Mouse (Mus musculus) liver, embryonic 12.5 days (tissue): ENCODE measurements around the gene Dbh. TPM values are rescaled to one million over a fixed set of nuclear protein-coding genes. Genes with fewer than 3 reads are reported as not detected.

Experiments
- ATAC-seq: fragments of 200-750 bp; cut with Nextera tagmentation; 2 replicates; pipeline ENCODE4 v1.8.0; 2017; ENCODE audit warnings: moderate number of reproducible peaks, mild to moderate bottlenecking, moderate library complexity
- H3K27ac ChIP-seq: fragments of 300-500 bp; sonication (generic); 2 replicates; pipeline ENCODE4 v1.5.1; 2016; ENCODE audit warnings: mild to moderate bottlenecking
- H3K27me3 ChIP-seq: fragments of 300-500 bp; sonication (generic); replicated peaks from 2 replicates; pipeline ENCODE4 v1.6.1; 2016; ENCODE audit warnings: mild to moderate bottlenecking, moderate library complexity
- H3K36me3 ChIP-seq: fragments of 300-500 bp; sonication (generic); 2 replicates; pipeline ENCODE4 v1.6.1; 2016; ENCODE audit warnings: mild to moderate bottlenecking, moderate library complexity
- H3K4me1 ChIP-seq: fragments of 300-500 bp; sonication (generic); 2 replicates; pipeline ENCODE4 v1.6.1; 2016
- H3K4me2 ChIP-seq: fragments of 300-500 bp; sonication (generic); 2 replicates; pipeline ENCODE4 v1.6.1; 2016; ENCODE audit warnings: mild to moderate bottlenecking, moderate library complexity
- H3K4me3 ChIP-seq: fragments of 300-500 bp; sonication (generic); 2 replicates; pipeline ENCODE4 v1.5.1; 2016; ENCODE audit warnings: mild to moderate bottlenecking, moderate library complexity
- H3K9ac ChIP-seq: fragments of 300-500 bp; sonication (generic); 2 replicates; pipeline ENCODE4 v1.6.1; 2016; ENCODE audit warnings: mild to moderate bottlenecking, moderate library complexity
- H3K9me3 ChIP-seq: fragments of 300-500 bp; sonication (generic); replicated peaks from 2 replicates; pipeline ENCODE4 v1.6.1; 2016; ENCODE audit warnings: mild to moderate bottlenecking, moderate library complexity
- WGBS: fragments of 180-500 bp; shearing (Covaris S2); methylation state at CpG from one replicate; pipeline ENCODE4 v1.1.7; 2016; ENCODE audit not compliant: insufficient replicate concordance; 5-methylcytosine and 5-hydroxymethylcytosine counted together
- polyA plus RNA-seq: library from polyadenylated mRNA; unstranded; fragments of >200 nt; fragmentation: Nextera tagmentation; extraction: Ambion mirVana; gene quantifications from 2 replicates; pipeline ENCODE4 v1.2.1, GENCODE M21; 2016

The Dbh gene
- polyA plus RNA-seq, 1 experiment from 2014 or later: 0.12 TPM

- H3K27me3 ChIP-seq: peaks cover 37% of the 10 kb centered on the region
- H3K36me3 ChIP-seq: no peaks in the 10 kb centered on the region
- no peaks in the 10 kb centered on the region for H3K9me3 ChIP-seq
- ATAC-seq: no peak
- no peak overlapping the region for H3K4me2 ChIP-seq
- 40% methylated on average over 1 of the region's 1 CpGs for WGBS
- no peak overlapping the region for H3K4me3 ChIP-seq
- no peak overlapping the region for H3K27ac ChIP-seq
- 0 out of 2 replicates have a peak, but pooled peaks cover under 1% of the 10 kb centered on the region for H3K4me1 ChIP-seq
- no peak overlapping the region for H3K9ac ChIP-seq
These were observed 28.2 kb upstream of the Dbh start for GRCm38 (mm10) chr2:27136789-27137188.

GRCm38 (mm10) chr2:27138356-27138755 lies 26.7 kb upstream of the Dbh start:
- H3K9me3 ChIP-seq: no peaks in the 10 kb centered on the region
- no peak overlapping the region for H3K9ac ChIP-seq
- no peak overlapping the region for H3K4me3 ChIP-seq
- peaks cover 53% of the 10 kb centered on the region for H3K27me3 ChIP-seq
- no peak for ATAC-seq
- no peak overlapping the region for H3K4me2 ChIP-seq
- no peaks in the 10 kb centered on the region for H3K36me3 ChIP-seq
- 42% methylated on average over 4 of the region's 4 CpGs for WGBS
- H3K4me1 ChIP-seq: 0 out of 2 replicates have a peak, but pooled peaks cover 7% of the 10 kb centered on the region
- no peak overlapping the region for H3K27ac ChIP-seq

- no peak within 1 kb of the TSS for H3K27ac ChIP-seq
- H3K36me3 ChIP-seq: no peaks in the 10 kb centered on the region
- 2% methylated on average over 61 of the region's 62 CpGs for WGBS
- peaks cover 49% of the 10 kb centered on the region for H3K27me3 ChIP-seq
- ATAC-seq: no peak
- H3K9ac ChIP-seq: no peak within 1 kb of the TSS
- H3K4me3 ChIP-seq: peak within 1 kb of the TSS; percentile 27; the same call in 1 of the 2 replicates
- peak within 1 kb of the TSS; percentile 59 for H3K4me2 ChIP-seq
- 0 out of 2 replicates have a peak, but pooled peaks cover 7% of the 10 kb centered on the region for H3K4me1 ChIP-seq
- no peaks in the 10 kb centered on the region for H3K9me3 ChIP-seq
These were observed 22.9 kb upstream of the Dbh start, which contains the start of gene Fam163b for GRCm38 (mm10) chr2:27141950-27142693. Gene Fam163b (minus strand): TSS chr2:27142491.

- ATAC-seq: no peak
- Histone ChIP-seq H3K27me3 (peaks cover 40% of the 10 kb centered on the region), H3K9ac (no peak overlapping the region), H3K4me1 (0 out of 2 replicates have a peak, but pooled peaks cover 7% of the 10 kb centered on the region), H3K36me3 (no peaks in the 10 kb centered on the region), H3K4me2 (no peak overlapping the region), H3K4me3 (no peak overlapping the region), H3K9me3 (no peaks in the 10 kb centered on the region), H3K27ac (no peak overlapping the region)
- WGBS: 46% methylated on average over 2 of the region's 2 CpGs
These were observed 20.1 kb upstream of the Dbh start for GRCm38 (mm10) chr2:27144957-27145356.

GRCm38 (mm10) chr2:27146840-27147239 lies 18.2 kb upstream of the Dbh start:
- H3K36me3 ChIP-seq: no peaks in the 10 kb centered on the region
- ATAC-seq: no peak
- H3K4me2 ChIP-seq: no peak overlapping the region
- no peak overlapping the region for H3K9ac ChIP-seq
- H3K27me3 ChIP-seq: peaks cover 25% of the 10 kb centered on the region
- WGBS: 72% methylated on average over 6 of the region's 6 CpGs
- no peak overlapping the region for H3K27ac ChIP-seq
- no peaks in the 10 kb centered on the region for H3K9me3 ChIP-seq
- H3K4me3 ChIP-seq: no peak overlapping the region
- 0 out of 2 replicates have a peak, but pooled peaks cover 6% of the 10 kb centered on the region for H3K4me1 ChIP-seq

- Histone ChIP-seq H3K27ac (no peak overlapping the region), H3K27me3 (peaks cover 7% of the 10 kb centered on the region), H3K4me3 (no peak overlapping the region), H3K9me3 (no peaks in the 10 kb centered on the region), H3K4me2 (no peak overlapping the region), H3K9ac (no peak overlapping the region), H3K36me3 (no peaks in the 10 kb centered on the region), H3K4me1 (no peaks in the 10 kb centered on the region)
- WGBS: 4% methylated on average over 2 of the region's 2 CpGs
- no peak for ATAC-seq
These were observed 15.6 kb upstream of the Dbh start for GRCm38 (mm10) chr2:27149457-27149856.

GRCm38 (mm10) chr2:27154466-27155185 lies 10.4 kb upstream of the Dbh start:
- no peaks in the 10 kb centered on the region for H3K36me3 ChIP-seq
- H3K27me3 ChIP-seq: peaks cover 3% of the 10 kb centered on the region; the same call in 1 of the 2 replicates
- no peak for ATAC-seq
- H3K4me1 ChIP-seq: no peaks in the 10 kb centered on the region
- no peak overlapping the region for H3K4me3 ChIP-seq
- 65% methylated on average over 10 of the region's 10 CpGs for WGBS
- no peak overlapping the region for H3K9ac ChIP-seq
- H3K9me3 ChIP-seq: no peaks in the 10 kb centered on the region
- no peak overlapping the region for H3K27ac ChIP-seq
- H3K4me2 ChIP-seq: no peak overlapping the region

- H3K9ac ChIP-seq: no peak overlapping the region
- H3K4me3 ChIP-seq: no peak overlapping the region
- no peaks in the 10 kb centered on the region for H3K36me3 ChIP-seq
- H3K27me3 ChIP-seq: no peaks in the 10 kb centered on the region; the same call in 1 of the 2 replicates
- no peak overlapping the region for H3K27ac ChIP-seq
- no peak for ATAC-seq
- H3K4me2 ChIP-seq: no peak overlapping the region
- no peaks in the 10 kb centered on the region for H3K9me3 ChIP-seq
- no peaks in the 10 kb centered on the region for H3K4me1 ChIP-seq
- WGBS: 65% methylated on average over 6 of the region's 6 CpGs
These were observed 8.4 kb upstream of the Dbh start for GRCm38 (mm10) chr2:27156596-27156995.

GRCm38 (mm10) chr2:27161526-27161925 lies 3.5 kb upstream of the Dbh start:
- Histone ChIP-seq H3K4me3 (no peak overlapping the region), H3K9me3 (no peaks in the 10 kb centered on the region), H3K27ac (no peak overlapping the region), H3K4me2 (no peak overlapping the region), H3K9ac (no peak overlapping the region), H3K36me3 (no peaks in the 10 kb centered on the region), H3K4me1 (no peaks in the 10 kb centered on the region), H3K27me3 (peaks cover 5% of the 10 kb centered on the region)
- WGBS: 68% methylated on average over 2 of the region's 2 CpGs
- no peak for ATAC-seq

- H3K9ac ChIP-seq: no peak overlapping the region
These were observed 2.4 kb upstream of the Dbh start for GRCm38 (mm10) chr2:27162656-27163055.

GRCm38 (mm10) chr2:27163851-27164250 lies 1.2 kb upstream of the Dbh start:
- no peak for ATAC-seq
- H3K27me3 ChIP-seq: peaks cover 6% of the 10 kb centered on the region
- no peak overlapping the region for H3K27ac ChIP-seq
- no peak overlapping the region for H3K4me3 ChIP-seq
- H3K36me3 ChIP-seq: no peaks in the 10 kb centered on the region
- no peaks in the 10 kb centered on the region for H3K4me1 ChIP-seq
- no peaks in the 10 kb centered on the region for H3K9me3 ChIP-seq
- H3K4me2 ChIP-seq: no peak overlapping the region
- no peak overlapping the region for H3K9ac ChIP-seq
- WGBS: 68% methylated on average over 5 of the region's 5 CpGs

More at GRCm38 (mm10) chr2:27162656-27163055, 2.4 kb upstream of the Dbh start:
- no peaks in the 10 kb centered on the region for H3K9me3 ChIP-seq
- no peak overlapping the region for H3K4me2 ChIP-seq
- no peak for ATAC-seq
- H3K4me3 ChIP-seq: no peak overlapping the region
- 59% methylated on average over 11 of the region's 11 CpGs for WGBS
- no peaks in the 10 kb centered on the region for H3K36me3 ChIP-seq
- H3K27me3 ChIP-seq: peaks cover 6% of the 10 kb centered on the region
- no peaks in the 10 kb centered on the region for H3K4me1 ChIP-seq
- H3K27ac ChIP-seq: no peak overlapping the region

- H3K36me3 ChIP-seq: no peaks in the 10 kb centered on the region
- WGBS: 44% methylated on average over 2 of the region's 2 CpGs
- peaks cover 6% of the 10 kb centered on the region; the same call in 1 of the 2 replicates for H3K27me3 ChIP-seq
- no peak overlapping the region for H3K4me2 ChIP-seq
- no peak overlapping the region for H3K9ac ChIP-seq
- ATAC-seq: no peak
- H3K4me3 ChIP-seq: no peak overlapping the region
- H3K4me1 ChIP-seq: no peaks in the 10 kb centered on the region
- no peak overlapping the region for H3K27ac ChIP-seq
- H3K9me3 ChIP-seq: no peaks in the 10 kb centered on the region
These were observed 1.0 kb downstream of the Dbh start for GRCm38 (mm10) chr2:27166074-27166473.
